Mouse (Mus musculus) kidney, postnatal 25 days (tissue): Measurements from ENCODE around the gene Gm20388.
A peak's percentile ranks its signal among the peaks of the same experiment; 100 is the strongest.

Experiments
- DNase-seq, 2 experiments: peaks; one replicate each; pipeline ENCODE4 v3.0.0; 2021; ENCODE audit warnings: mixed read lengths in 2 of 2

Gm20388 gene

GRCm38 (mm10) chr8:122547815-122548214 is 2637.2 kb downstream of the Gm20388 start:
- peak; percentile 29 to 72 for DNase-seq

- no peak for DNase-seq
These were observed 2637.7 kb downstream of the Gm20388 start for GRCm38 (mm10) chr8:122548331-122548730.

GRCm38 (mm10) chr8:122548891-122549439 is 2638.3 kb downstream of the Gm20388 start:
- no peak for DNase-seq

DNA sequence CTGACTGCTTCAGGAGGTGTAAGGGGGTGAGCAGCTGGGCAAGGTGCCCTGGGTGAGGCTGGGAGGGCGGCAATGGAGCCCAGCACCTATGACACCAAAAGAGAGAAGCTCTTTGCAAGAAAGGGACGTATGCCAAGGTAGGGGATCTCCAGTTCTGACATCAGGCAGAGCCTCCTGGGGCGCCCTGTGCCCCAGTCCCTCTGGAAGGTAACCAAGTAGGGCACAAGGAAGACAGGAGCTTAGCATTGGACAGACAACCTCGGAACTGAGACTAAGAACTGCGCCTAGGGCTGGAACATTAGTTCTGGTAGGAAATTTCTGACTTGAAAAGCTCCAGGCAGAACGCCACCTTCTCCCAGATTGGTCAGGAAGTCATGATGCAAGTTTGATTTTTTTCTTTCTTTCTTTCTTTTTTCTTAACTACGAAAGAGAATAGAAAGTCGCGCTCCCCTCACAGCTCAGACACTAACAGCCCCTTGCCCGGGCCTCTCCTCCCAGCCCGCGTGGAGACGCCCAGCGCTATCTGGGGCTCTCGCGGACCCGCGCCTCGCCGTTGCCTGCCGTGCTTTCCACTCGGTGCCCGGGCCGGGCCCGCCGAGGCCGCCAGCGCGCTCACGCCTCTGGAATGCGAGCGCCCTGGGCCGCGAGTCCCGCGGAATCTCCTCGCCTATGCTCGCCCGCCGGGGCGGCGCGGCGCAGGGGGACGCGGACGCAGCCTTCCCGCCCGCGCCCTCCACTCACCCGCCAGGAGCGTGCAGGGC is 2639.8 kb downstream of the Gm20388 start:
- DNase-seq = peak; percentile 56 to 75

GRCm38 (mm10) chr8:122550995-122551264 is 2640.3 kb downstream of the Gm20388 start:
- DNase-seq = no peak

DNA sequence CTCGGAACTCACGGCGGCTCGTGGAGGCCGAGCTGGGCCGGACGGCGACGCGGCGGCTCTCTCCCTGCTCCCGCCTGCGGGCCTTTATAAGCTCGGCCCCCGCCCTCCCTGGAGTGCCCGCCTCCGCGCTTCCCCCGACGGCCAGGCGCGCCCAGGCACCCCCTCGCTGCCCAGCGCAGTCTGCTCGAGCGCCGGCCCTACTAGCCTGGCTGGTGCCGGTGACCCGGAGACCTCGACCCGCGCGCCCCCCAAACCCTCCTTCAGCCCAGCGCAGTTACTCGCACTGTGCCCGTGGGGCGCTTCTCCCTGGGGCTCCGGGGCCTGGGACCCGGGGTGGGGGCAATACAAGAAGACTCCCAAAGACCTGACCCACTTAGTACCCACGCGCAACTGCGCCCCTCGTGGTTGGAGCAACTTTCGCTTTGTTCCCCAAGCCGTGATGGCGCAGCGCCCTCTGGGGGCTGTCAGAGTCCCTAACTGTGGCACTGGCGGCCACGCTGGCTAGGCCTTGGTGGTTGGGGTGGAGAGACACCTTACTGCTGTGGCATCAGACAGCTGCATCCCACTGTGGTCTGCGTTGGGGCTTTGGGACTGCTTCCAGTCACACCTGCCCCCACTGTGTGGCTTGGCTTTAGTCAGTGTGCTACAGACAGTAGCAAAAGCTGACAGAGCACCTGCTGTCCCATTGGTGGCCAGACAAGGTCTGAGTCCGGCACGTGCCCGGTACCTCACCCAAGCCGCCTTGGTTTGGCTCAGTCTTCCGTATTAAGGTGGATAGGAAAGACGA is 2640.8 kb downstream of the Gm20388 start, which contains the start of gene Piezo1:
Gene Piezo1, minus strand, starts transcription at position 65 of the 787 bp plus-strand sequence.
- peak; percentile 96 to 97 for DNase-seq

DNA sequence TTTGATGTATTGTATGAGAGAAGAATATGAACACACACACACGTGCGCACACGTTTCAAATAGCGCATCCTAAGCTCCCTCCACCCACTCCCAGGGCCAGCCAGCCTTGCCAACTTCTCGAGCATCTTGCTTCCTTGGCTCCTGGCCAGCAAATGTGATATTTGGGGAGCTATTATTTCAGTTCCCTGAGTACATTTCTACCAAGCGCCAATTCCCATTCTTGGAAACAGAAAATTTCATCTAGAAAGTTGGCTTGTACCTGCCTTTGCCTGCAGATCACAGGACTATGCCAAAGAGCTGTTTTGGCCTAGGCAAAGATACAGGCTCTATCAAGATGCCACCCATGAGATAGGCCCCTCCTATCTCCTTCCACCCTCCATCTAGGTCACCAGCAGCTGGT is 2644.1 kb downstream of the Gm20388 start:
- DNase-seq = no peak

DNA sequence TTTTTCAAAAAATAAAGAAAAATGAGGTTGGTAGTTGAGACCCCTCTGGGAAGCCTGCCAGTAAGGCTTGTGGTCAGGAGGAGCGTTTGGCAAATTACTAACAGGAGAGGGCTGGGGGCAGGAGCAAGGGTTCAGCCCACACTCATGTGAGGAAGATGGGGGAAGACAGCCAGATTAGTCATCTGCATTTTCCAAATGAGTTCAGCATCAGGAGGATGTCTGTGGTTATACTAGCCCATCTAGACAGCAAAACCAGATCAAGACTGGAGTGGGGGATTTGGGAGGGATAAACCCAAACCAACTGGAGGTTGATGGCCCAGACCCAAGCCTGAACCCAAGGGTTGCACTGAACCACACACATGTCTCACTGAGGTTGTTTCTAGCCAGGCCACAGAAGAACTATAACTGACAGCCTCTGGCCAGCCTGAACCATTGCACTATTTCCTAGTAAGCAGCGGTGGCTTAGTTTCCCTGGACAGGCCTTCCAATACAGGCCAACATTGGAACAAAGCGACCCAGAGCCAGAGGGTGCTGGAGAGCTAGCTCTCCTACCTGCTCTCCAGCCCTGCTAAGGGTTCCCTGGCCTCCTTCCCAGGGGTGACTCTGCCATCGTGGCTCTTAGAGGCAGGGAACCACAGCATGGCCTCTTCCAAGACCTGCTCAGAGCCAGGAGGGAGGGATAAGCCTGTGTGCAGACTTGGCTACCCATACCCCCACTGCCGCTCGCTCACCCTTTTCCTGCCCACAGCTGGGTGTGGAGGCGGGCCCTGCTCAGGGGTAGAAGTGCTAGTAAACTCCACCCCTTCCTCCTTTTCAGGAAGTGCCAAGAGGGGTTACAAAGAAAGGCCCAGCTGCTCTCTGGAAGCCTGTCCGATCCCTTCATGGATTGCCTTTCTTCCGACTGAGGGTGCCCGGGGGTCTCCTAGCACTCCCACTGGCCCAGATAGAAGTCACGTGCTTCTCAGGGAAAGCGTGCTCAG is 2645.7 kb downstream of the Gm20388 start:
- DNase-seq = peak; percentile 53 to 79

- DNase-seq = no peak
These were observed 2646.8 kb downstream of the Gm20388 start for GRCm38 (mm10) chr8:122557248-122558038.

- peak in 1 of 2 experiments; percentile 60 for DNase-seq
These were observed 2648.2 kb downstream of the Gm20388 start for GRCm38 (mm10) chr8:122558671-122559349.

GRCm38 (mm10) chr8:122561199-122561598 is 2650.6 kb downstream of the Gm20388 start:
- peak in 1 of 2 experiments; percentile 50 for DNase-seq

DNA sequence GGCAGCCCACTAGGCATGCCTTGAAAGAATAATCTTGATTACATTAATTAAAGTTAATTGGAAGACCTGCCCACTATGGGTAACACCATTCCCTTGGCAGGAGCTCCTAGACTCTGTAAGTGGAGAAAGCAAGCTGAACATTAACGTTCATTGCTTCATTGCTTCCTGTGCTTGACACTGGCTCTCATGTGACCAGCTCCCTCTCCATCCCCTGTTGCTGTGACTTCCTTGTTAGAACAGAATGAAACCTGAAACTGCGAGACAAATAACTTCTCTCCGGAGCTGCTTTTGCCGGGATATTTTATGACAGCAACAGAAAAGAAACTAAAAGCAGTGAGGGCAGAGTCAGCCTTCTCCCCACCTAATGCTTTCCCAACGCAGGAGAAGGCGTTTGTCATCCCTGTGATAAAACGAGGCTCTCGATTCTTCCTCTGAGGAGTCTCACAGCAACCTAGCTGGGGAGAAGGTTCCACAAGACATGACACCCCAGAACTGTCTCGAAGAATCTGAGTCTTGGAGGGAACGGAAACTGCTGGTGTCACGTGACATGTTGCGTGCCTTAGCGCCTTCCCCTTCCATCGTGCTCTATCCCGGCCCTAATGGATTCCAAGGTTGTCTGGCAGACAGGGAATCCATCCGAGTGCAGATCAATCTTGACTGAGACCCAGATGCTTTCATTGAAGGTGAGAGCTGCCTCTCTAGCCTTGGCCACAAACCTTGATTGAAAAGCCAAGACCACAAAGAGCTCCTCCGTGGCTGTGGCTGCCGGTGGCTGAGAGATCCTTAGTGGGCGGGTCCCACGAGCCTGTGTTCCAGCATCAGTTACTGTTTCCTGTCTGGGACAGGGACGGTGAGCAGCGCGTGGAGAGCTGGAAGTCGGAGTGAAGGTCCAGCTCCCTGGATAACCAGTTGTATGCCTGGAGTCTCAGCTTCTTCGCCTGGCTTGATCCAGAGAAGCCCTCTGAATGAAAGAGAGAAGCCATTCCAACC is 2654.0 kb downstream of the Gm20388 start:
- no peak for DNase-seq

DNA sequence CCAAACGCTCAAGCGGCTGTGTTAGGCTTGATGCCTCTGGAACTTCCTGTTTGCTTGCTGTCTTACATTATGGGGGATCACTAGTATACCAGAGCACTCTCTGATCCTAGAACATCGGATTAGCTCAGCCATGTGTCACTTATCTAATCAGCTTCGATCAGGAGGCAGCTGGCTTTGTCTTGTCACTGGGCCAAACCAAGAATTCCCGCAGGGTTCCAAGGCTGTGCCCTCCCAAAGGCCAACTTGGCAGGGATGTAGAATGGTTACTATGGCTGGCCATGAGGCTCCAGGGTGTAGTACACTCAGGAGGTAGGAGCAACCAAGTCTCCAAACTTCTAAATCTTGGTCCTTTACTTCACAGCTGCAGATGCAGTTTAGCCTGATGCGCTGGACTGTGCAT is 2656.1 kb downstream of the Gm20388 start:
- DNase-seq = no peak

DNA sequence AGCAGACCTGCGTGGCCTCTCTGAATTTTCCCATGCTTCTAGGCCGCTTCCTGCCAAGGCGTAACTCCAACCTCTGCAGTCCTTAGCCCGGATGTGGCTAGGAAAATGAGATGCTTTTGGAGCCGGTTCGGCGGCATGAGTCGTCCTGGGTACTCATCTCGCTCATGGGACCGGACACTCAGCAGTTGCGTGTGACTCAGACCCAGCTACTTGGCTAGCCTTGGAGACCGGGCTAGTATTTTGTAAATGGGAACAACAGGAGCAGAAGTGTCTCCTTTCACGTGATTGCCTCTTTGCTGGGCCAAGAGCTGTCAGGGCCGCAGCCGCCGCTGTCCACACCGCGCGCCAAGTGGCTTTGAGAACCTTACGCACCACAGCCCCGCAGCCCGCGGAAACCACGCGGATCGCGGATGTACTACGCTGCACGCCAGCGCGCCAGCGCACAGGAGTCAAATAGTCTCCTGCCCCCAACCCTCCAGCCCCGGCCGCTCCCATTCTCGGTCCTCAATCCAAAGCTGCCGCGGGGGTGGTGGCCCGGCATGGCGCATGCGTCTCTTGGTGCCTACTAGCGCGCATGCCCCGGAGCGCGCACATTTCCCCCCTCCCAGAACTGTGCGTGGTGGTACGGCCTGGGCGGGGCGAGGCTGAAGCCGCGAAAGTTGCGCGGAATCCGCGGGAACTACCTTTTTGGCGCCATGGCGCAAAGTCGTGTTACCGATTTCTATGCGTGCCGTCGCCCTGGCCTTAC is 2656.9 kb downstream of the Gm20388 start, which contains the start of gene Cdt1:
Gene Cdt1, plus strand, starts transcription at position 655 of the 748 bp plus-strand sequence.
- peak; percentile 95 to 96 for DNase-seq

DNA sequence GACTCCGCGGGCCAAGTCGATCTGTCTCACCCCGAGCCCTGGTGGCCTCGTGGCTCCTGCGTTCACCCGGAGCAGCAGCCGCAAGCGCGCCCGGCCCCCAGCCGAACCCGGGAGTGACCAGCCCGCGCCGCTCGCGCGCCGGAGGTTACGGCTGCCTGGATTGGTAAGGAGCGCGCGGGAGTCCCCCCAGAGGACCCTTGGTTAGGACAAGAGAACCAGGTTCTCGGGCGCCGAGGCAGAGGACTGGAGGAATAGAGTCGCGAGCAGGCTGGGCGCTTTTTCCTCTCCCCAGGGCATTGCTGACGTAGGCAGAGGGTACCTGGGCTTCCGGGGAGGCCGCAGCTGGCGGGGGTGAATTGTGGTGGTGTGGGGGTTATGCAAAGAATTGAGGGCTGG is 2657.5 kb downstream of the Gm20388 start:
- DNase-seq = no peak

- DNase-seq = no peak
These were observed 2658.3 kb downstream of the Gm20388 start for GRCm38 (mm10) chr8:122568881-122569309.

DNA sequence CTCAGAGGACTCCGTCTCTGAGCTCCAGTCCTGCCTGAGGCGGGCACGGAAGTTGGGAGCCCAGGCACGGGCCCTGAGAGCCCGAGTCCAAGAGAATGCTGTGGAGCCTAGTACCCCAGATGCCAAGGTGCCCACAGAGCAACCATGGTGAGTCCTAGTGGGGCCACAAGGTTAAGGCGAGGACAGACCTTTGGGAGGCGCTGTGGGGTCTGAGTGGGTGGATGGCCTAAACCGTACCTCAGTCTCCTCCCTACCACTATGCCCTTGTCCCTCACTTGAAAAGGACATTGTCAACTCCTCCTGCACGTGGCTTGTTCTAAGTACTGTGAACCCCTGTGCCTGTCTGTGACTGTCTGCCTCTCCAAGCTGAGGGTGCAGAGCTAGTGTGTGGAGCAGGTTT is 2658.7 kb downstream of the Gm20388 start:
- DNase-seq = no peak

DNA sequence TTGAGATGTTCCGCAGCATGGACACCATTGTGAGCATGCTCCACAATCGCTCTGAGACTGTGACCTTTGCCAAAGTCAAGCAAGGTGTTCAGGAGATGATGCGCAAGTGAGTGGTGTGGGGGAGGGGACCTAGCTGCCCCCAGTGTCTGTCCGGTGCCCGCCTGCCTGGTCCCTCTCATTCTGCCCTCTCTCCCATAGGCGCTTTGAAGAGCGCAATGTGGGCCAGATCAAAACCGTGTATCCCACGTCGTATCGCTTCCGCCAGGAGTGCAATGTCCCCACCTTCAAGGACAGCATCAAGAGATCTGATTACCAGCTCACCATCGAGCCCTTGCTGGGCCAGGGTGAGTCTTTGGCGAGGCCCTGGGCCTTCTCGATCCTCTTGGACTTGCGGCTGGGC is 2659.4 kb downstream of the Gm20388 start:
- DNase-seq = no peak

- no peak for DNase-seq
These were observed 2660.5 kb downstream of the Gm20388 start for GRCm38 (mm10) chr8:122571153-122571552.
